8 mouse cellular contexts compared by ENCODE assay signal in genomic region chr10:98915398-98915931, GRCm38 (mm10). TPM values are rescaled to one million over a fixed set of nuclear protein-coding genes. Genes with fewer than 3 reads are reported as not detected.
DNase-seq lines count a peak whose midpoint lies in the region; ATAC-seq lines count a peak whose summit lies in the region.

No protein-coding gene starts in this region.

- no peaks in the 10 kb centered on the region for H3K36me3 ChIP-seq in forebrain, embryonic 16.5 days (ENCODE audit: control insufficient read depth, insufficient read depth)
- no peaks in the 10 kb centered on the region for H3K36me3 ChIP-seq in hindbrain, embryonic 13.5 days
- H3K36me3 ChIP-seq in liver, embryonic 11.5 days (ENCODE audit: control insufficient read depth, insufficient read depth, low read length): no peaks in the 10 kb centered on the region

- H3K4me3 ChIP-seq in forebrain, embryonic 16.5 days (replicated peaks; ENCODE audit: low read length): peak overlapping the region; percentile 82
- H3K4me3 ChIP-seq in hindbrain, embryonic 13.5 days: peak overlapping the region; percentile 93
- peak overlapping the region; percentile 99 for H3K4me3 ChIP-seq in liver, embryonic 11.5 days (ENCODE audit: low read depth, low read length)

- ATAC-seq in forebrain, embryonic 16.5 days: no peak
- ATAC-seq in hindbrain, embryonic 13.5 days (ENCODE audit: low FRiP score): peak; percentile 1; the same call in 1 of the 2 replicates
- peak; percentile 5 for ATAC-seq in liver, embryonic 11.5 days (replicated peaks; ENCODE audit: low FRiP score)

- peak overlapping the region; percentile 97 for H3K9ac ChIP-seq in forebrain, embryonic 16.5 days (replicated peaks; ENCODE audit: low read depth, low read length)
- peak overlapping the region; percentile 95 for H3K9ac ChIP-seq in hindbrain, embryonic 13.5 days
- H3K9ac ChIP-seq in liver, embryonic 11.5 days (ENCODE audit: low read depth, low read length): peak overlapping the region; percentile 97

- H3K9me3 ChIP-seq in forebrain, embryonic 16.5 days (ENCODE audit: control insufficient read depth, low read length): no peaks in the 10 kb centered on the region
- no peaks in the 10 kb centered on the region for H3K9me3 ChIP-seq in hindbrain, embryonic 13.5 days
- H3K9me3 ChIP-seq in liver, embryonic 11.5 days (ENCODE audit: control insufficient read depth, low read length): no peaks in the 10 kb centered on the region

- peak overlapping the region; percentile 91 for H3K4me2 ChIP-seq in forebrain, embryonic 16.5 days (ENCODE audit: low read length)
- peak overlapping the region; percentile 81 for H3K4me2 ChIP-seq in hindbrain, embryonic 13.5 days
- peak overlapping the region; percentile 98 for H3K4me2 ChIP-seq in liver, embryonic 11.5 days

- whole genome bisulfite sequencing in forebrain, embryonic 16.5 days: under 1% methylated on average over 41 of the region's 54 CpGs
- 0% methylated on average over 35 of the region's 54 CpGs for WGBS in hindbrain, embryonic 13.5 days
- under 1% methylated on average over 53 of the region's 54 CpGs for WGBS in liver, embryonic 11.5 days

- peak; percentile 49 for DNase-seq in layer of hippocampus, adult 11-12 months (ENCODE audit: low spot score)
- DNase-seq in layer of hippocampus, postnatal 14 days (ENCODE audit: low spot score in 2 of 2): no peak
- peak; percentile 17 to 24 for DNase-seq in adrenal gland, postnatal 4 days (ENCODE audit: low spot score in 2 of 2)
- peak; percentile 61 for DNase-seq in liver, embryonic 11.5 days (ENCODE audit: low spot score)
- peak; percentile 54 for DNase-seq in naive thymus-derived CD4-positive, alpha-beta T cell, adult 2 months (ENCODE audit: low read depth)
- peak; percentile 40 for DNase-seq in thymus, postnatal 0 days (ENCODE audit: low spot score)

- peak overlapping the region; percentile 99 for H3K27ac ChIP-seq in forebrain, embryonic 16.5 days (ENCODE audit: low read length)
- peak overlapping the region; percentile 100 for H3K27ac ChIP-seq in hindbrain, embryonic 13.5 days
- H3K27ac ChIP-seq in liver, embryonic 11.5 days (ENCODE audit: low read depth, low read length): peak overlapping the region; percentile 98

- H3K4me1 ChIP-seq in forebrain, embryonic 16.5 days (replicated peaks; ENCODE audit: control insufficient read depth, insufficient read depth, low read length): peaks cover 6% of the 10 kb centered on the region
- peaks cover 17% of the 10 kb centered on the region for H3K4me1 ChIP-seq in hindbrain, embryonic 13.5 days (replicated peaks)
- peaks cover 4% of the 10 kb centered on the region for H3K4me1 ChIP-seq in liver, embryonic 11.5 days (replicated peaks; ENCODE audit: control insufficient read depth, insufficient read depth, low read length)

- no peaks in the 10 kb centered on the region for H3K27me3 ChIP-seq in forebrain, embryonic 16.5 days (replicated peaks; ENCODE audit: control insufficient read depth, insufficient read depth, low read length)
- no peaks in the 10 kb centered on the region for H3K27me3 ChIP-seq in hindbrain, embryonic 13.5 days
- H3K27me3 ChIP-seq in liver, embryonic 11.5 days (replicated peaks; ENCODE audit: control insufficient read depth, insufficient read depth, low read length): no peaks in the 10 kb centered on the region

RNA-seq across cellular contexts. Expression of gene Atp2b1, which starts 1.3 kb away (rescaled TPM):
- 1,000 to 10,000 TPM in 1 of 2 experiments, 100 to 1,000 TPM in 1; 996 to 1,053 TPM for total RNA-seq in layer of hippocampus, postnatal 14 days (2021)
- 10 to 100 TPM; 70.9 to 89.9 TPM for total RNA-seq in adrenal gland, postnatal 4 days (2021)
- 193 and 200 TPM in 2 replicates for polyA plus RNA-seq in forebrain, embryonic 16.5 days (2015; fragmentation: Nextera tagmentation; extraction: Ambion mirVana)
- polyA plus RNA-seq in hindbrain, embryonic 13.5 days (2015; fragmentation: Nextera tagmentation; extraction: Ambion mirVana): 254 and 255 TPM in 2 replicates
- polyA plus RNA-seq in liver, embryonic 11.5 days (2014; fragmentation: Nextera tagmentation; extraction: Ambion mirVana): 67.4 and 71.9 TPM in 2 replicates
- 65.8 and 79.8 TPM in 2 replicates for polyA plus RNA-seq in thymus, postnatal 0 days (2015; fragmentation: Nextera tagmentation; extraction: Ambion mirVana)

Comparison
In these comparisons a context has a peak if more than half of its experiments do, and no peak if none do; other contexts are left out.
1. DNase-seq: peak in layer of hippocampus, adult 11-12 months (single experiment), adrenal gland, postnatal 4 days (2 of 2), liver, embryonic 11.5 days (single experiment), naive thymus-derived CD4-positive, alpha-beta T cell, adult 2 months (single experiment) and thymus, postnatal 0 days (single experiment); none in layer of hippocampus, postnatal 14 days (0 of 2).
2. Peak in every context shown above with its lines, with median percentiles within 50 percentile points of each other: H3K27ac ChIP-seq, H3K4me2 ChIP-seq, H3K4me3 ChIP-seq and H3K9ac ChIP-seq.